Mouse (Mus musculus): ENCODE results near the gene Ifitm10. TPM values are rescaled to one million over a fixed set of nuclear protein-coding genes. Genes with fewer than 3 reads are reported as not detected.

Ifitm10 gene
- total RNA-seq (2012; rRNA removed) (not detected in 2 replicates), total RNA-seq (2014; rRNA removed) (not detected in 2 replicates), polyA plus RNA-seq (2012; ENCODE audit: insufficient read length, low read depth) (not detected in 2 replicates)

DNA sequence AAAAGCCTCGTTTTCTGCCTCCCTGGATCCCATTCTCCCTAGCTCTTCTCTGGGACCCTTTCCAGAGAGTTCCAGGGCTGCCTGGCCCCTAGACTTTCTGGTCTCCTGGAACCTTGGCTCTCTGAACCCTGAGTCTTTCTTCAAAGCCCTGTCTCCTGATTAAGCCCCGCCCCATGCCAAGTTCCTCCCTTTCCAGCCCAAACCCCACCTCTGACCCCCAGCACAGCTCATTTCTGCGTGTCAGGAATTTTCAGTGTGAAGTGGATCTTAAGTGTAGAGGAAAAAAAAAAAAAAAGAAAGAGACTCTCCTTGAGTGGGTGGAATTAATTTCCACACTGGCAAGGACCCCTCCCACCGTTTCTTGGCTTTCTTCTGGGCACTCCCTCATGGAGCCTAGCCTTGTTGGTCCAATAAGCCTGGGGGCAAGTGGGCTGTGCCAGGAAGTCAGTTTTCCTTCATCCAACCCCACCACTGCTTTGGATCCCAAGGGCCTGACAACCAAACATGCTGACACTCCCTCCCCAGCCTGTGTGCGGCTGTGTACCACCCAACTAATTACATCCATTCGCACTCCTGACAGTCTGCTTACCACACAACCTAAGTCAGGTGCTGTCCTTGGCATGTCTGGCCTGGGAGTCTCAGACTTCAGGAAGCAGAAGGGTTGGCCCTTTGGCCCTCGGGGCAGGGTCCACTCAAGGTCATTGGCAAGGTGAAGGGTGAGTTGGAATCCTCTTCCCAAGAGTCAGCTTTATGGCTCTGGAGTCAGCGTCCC is at the start of gene Ifitm10:
Gene Ifitm10, minus strand, starts transcription at position 113 of the 772 bp plus-strand sequence.
- no peak for DNase-seq (ENCODE audit: extremely low read depth)
- in situ Hi-C loops (cut with MboI; ENCODE audit: low pct_ligation_motif_present, low pct_unique_long_range_greater_than_20kb, low sequenced_read_pairs), result no loop called here
- Histone ChIP-seq H3K4me3 (replicated peaks in 1 of 3; ENCODE audit: low read depth in 2 of 3, low read length in 2 of 3, poor library complexity in 1 of 3) (no peak within 1 kb of the TSS), H3K4me1 (ENCODE audit: control insufficient read depth in 1 of 2, insufficient read depth in 2 of 2) (no peaks in the 10 kb centered on the region), H3K36me3 (replicated peaks in 1 of 2; ENCODE audit: control insufficient read depth in 1 of 2, insufficient read depth in 1 of 2, low read length in 1 of 2) (peaks cover 25 to 46% of the 10 kb centered on the region in 2 experiments), H3K9ac (ENCODE audit: insufficient read depth, low read depth) (no peak within 1 kb of the TSS), H3K27ac (ENCODE audit: insufficient read depth, low read depth) (no peak within 1 kb of the TSS), H3K9me3 (replicated peaks; ENCODE audit: low read length) (no peaks in the 10 kb centered on the region), H3K27me3 (replicated peaks) (peaks cover 3% of the 10 kb centered on the region), H3K79me2 (replicated peaks; ENCODE audit: control insufficient read depth, extremely low read depth, insufficient read depth, poor library complexity, severe bottlenecking) (no peaks in the 10 kb centered on the region), H3K4me2 (ENCODE audit: insufficient read depth, low read depth, poor library complexity, severe bottlenecking) (no peak within 1 kb of the TSS)
- dilution Hi-C loops (cut with MboI; ENCODE audit: extremely low pct_ligation_motif_present, extremely low pct_unique_long_range_greater_than_20kb, low sequenced_read_pairs), result no loop called here
- TF ChIP-seq NELFE (IDR thresholded peaks at IDR 0.05; ENCODE audit: low read depth, low read length) (no peak), ELF1 (IDR thresholded peaks at IDR 0.05; ENCODE audit: low read depth, low read length) (no peak), IRF4 (IDR thresholded peaks at IDR 0.05; ENCODE audit: low read depth, low read length) (no peak), MAZ (IDR thresholded peaks at IDR 0.05; ENCODE audit: low read depth, low read length) (no peak), BHLHE40 (IDR thresholded peaks at IDR 0.05; ENCODE audit: low read depth, low read length) (no peak), RCOR1 (conservative IDR thresholded peaks at IDR 0.05; ENCODE audit: low read depth, low read length) (no peak), ZMIZ1 (IDR thresholded peaks at IDR 0.05; ENCODE audit: low read depth, low read length) (no peak)

- in situ Hi-C loops (cut with MboI; ENCODE audit: low pct_ligation_motif_present, low pct_unique_long_range_greater_than_20kb, low sequenced_read_pairs), result no loop called here
- H3K4me3 ChIP-seq (replicated peaks in 1 of 3; ENCODE audit: low read depth in 2 of 3, low read length in 2 of 3, poor library complexity in 1 of 3), result no peak overlapping the region
- H3K9ac ChIP-seq (ENCODE audit: insufficient read depth, low read depth), result no peak overlapping the region
- H3K79me2 ChIP-seq (replicated peaks; ENCODE audit: control insufficient read depth, extremely low read depth, insufficient read depth, poor library complexity, severe bottlenecking), result no peaks in the 10 kb centered on the region
- no peaks in the 10 kb centered on the region for H3K36me3 ChIP-seq (replicated peaks in 1 of 2; ENCODE audit: control insufficient read depth in 1 of 2, insufficient read depth in 1 of 2, low read length in 1 of 2)
- peaks cover 7% of the 10 kb centered on the region for H3K27me3 ChIP-seq (replicated peaks)
- TF ChIP-seq HCFC1 (IDR thresholded peaks at IDR 0.05; ENCODE audit: low read depth, low read length) (no peak), MAX (IDR thresholded peaks at IDR 0.05; ENCODE audit: low read length) (no peak)
- no peak overlapping the region for H3K4me2 ChIP-seq (ENCODE audit: insufficient read depth, low read depth, poor library complexity, severe bottlenecking)
- DNase-seq (ENCODE audit: extremely low read depth), result no peak
- H3K27ac ChIP-seq (ENCODE audit: insufficient read depth, low read depth), result no peak overlapping the region
- dilution Hi-C loops (cut with MboI; ENCODE audit: extremely low pct_ligation_motif_present, extremely low pct_unique_long_range_greater_than_20kb, low sequenced_read_pairs), result no loop called here
- H3K9me3 ChIP-seq (replicated peaks; ENCODE audit: low read length), result peaks cover 8% of the 10 kb centered on the region
- peaks cover 0 to 6% of the 10 kb centered on the region in 2 experiments; a peak in 2 of 4 replicates for H3K4me1 ChIP-seq (ENCODE audit: control insufficient read depth in 1 of 2, insufficient read depth in 2 of 2)
Measured at GRCm38 (mm10) chr7:142421826-142422225, 48.3 kb upstream of the Ifitm10 start.

DNA sequence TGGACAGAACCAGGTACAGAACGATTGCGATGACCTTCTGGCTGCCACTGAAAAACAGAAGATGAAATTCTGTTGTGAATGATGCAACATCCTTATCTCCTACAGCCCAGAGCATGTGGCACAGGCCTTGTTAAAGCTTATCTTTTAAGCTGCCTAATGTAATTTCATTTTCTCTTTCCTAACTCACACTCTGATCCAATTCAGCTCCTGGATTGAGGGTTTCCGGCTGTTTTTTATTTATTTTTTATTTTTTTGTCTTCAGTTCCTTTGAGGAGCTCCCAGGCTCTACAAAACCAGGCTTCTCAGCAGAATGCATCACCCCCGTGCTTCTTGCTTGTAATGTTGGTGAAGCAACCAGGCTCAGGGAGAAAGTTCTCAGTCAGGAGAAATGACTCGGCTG is 46.3 kb upstream of the Ifitm10 start:
- Histone ChIP-seq H3K27me3 (replicated peaks) (peaks cover 17% of the 10 kb centered on the region), H3K36me3 (replicated peaks in 1 of 2; ENCODE audit: control insufficient read depth in 1 of 2, insufficient read depth in 1 of 2, low read length in 1 of 2) (no peaks in the 10 kb centered on the region), H3K4me2 (ENCODE audit: insufficient read depth, low read depth, poor library complexity, severe bottlenecking) (no peak overlapping the region), H3K4me3 (replicated peaks in 1 of 3; ENCODE audit: low read depth in 2 of 3, low read length in 2 of 3, poor library complexity in 1 of 3) (no peak overlapping the region), H3K4me1 (ENCODE audit: control insufficient read depth in 1 of 2, insufficient read depth in 2 of 2) (peaks cover 0 to 3% of the 10 kb centered on the region in 2 experiments; a peak in 2 of 4 replicates), H3K27ac (ENCODE audit: insufficient read depth, low read depth) (no peak overlapping the region), H3K9me3 (replicated peaks; ENCODE audit: low read length) (peaks cover 8% of the 10 kb centered on the region), H3K9ac (ENCODE audit: insufficient read depth, low read depth) (no peak overlapping the region), H3K79me2 (replicated peaks; ENCODE audit: control insufficient read depth, extremely low read depth, insufficient read depth, poor library complexity, severe bottlenecking) (no peaks in the 10 kb centered on the region)
- dilution Hi-C loops (cut with MboI; ENCODE audit: extremely low pct_ligation_motif_present, extremely low pct_unique_long_range_greater_than_20kb, low sequenced_read_pairs), result no loop called here
- no peak for TF ChIP-seq HCFC1 (IDR thresholded peaks at IDR 0.05; ENCODE audit: low read depth, low read length)
- no peak for TF ChIP-seq MXI1 (IDR thresholded peaks at IDR 0.05; ENCODE audit: low read depth, low read length)
- no peak for TF ChIP-seq GABPA (IDR thresholded peaks at IDR 0.05; ENCODE audit: insufficient replicate concordance, low read depth, low read length)
- TF ChIP-seq RAD21 (IDR thresholded peaks at IDR 0.05; ENCODE audit: low read depth, low read length), result no peak
- no peak for TF ChIP-seq SMC3 (IDR thresholded peaks at IDR 0.05; ENCODE audit: low read depth, low read length)
- TF ChIP-seq ZNF384 (IDR thresholded peaks at IDR 0.05; ENCODE audit: low read depth, low read length), result no peak
- no peak for TF ChIP-seq MAZ (IDR thresholded peaks at IDR 0.05; ENCODE audit: low read depth, low read length)
- no peak for TF ChIP-seq ELF1 (IDR thresholded peaks at IDR 0.05; ENCODE audit: low read depth, low read length)
- TF ChIP-seq SIN3A (IDR thresholded peaks at IDR 0.05; ENCODE audit: low read length), result no peak
- TF ChIP-seq MEF2A (IDR thresholded peaks at IDR 0.05; ENCODE audit: borderline replicate concordance, low read depth, low read length), result no peak
- no peak for TF ChIP-seq PAX5 (IDR thresholded peaks at IDR 0.05; ENCODE audit: low read length)
- in situ Hi-C loops (cut with MboI; ENCODE audit: low pct_ligation_motif_present, low pct_unique_long_range_greater_than_20kb, low sequenced_read_pairs), result no loop called here
- DNase-seq (ENCODE audit: extremely low read depth), result no peak
